Mouse (Mus musculus) right cerebral cortex, postnatal 4 days (tissue): ENCODE data around the gene Mllt1.
A peak's percentile ranks its signal among the peaks of the same experiment; 100 is the strongest.

Source experiments
- DNase-seq: peaks from one replicate; pipeline ENCODE4 v3.0.0-alpha.2; 2022

The Mllt1 gene

GRCm38 (mm10) chr17:56935363-56936131 is at the start of gene Mllt1:
Gene Mllt1, minus strand, starts transcription at chr17:56935415.
- peak; percentile 99 for DNase-seq

- no peak for DNase-seq
Observed at GRCm38 (mm10) chr17:56984886-56985285, 49.7 kb upstream of the Mllt1 start.

- DNase-seq = no peak
Observed at GRCm38 (mm10) chr17:56982013-56982412, 46.8 kb upstream of the Mllt1 start, which contains the start of gene Acer1. Gene Acer1, minus strand, starts transcription at chr17:56982126.

GRCm38 (mm10) chr17:56981049-56981448 is 45.8 kb upstream of the Mllt1 start:
- DNase-seq = no peak

- no peak for DNase-seq
Observed at GRCm38 (mm10) chr17:56979524-56979923, 44.3 kb upstream of the Mllt1 start.

GRCm38 (mm10) chr17:56976531-56977390 is 41.5 kb upstream of the Mllt1 start:
- no peak for DNase-seq

- no peak for DNase-seq
Observed at GRCm38 (mm10) chr17:56975391-56975790, 40.2 kb upstream of the Mllt1 start.

- no peak for DNase-seq
Observed at GRCm38 (mm10) chr17:56974708-56975240, 39.6 kb upstream of the Mllt1 start.

- no peak for DNase-seq
Observed at GRCm38 (mm10) chr17:56973956-56974707, 38.9 kb upstream of the Mllt1 start.

GRCm38 (mm10) chr17:56970081-56970480 is 34.9 kb upstream of the Mllt1 start:
- DNase-seq = no peak

GRCm38 (mm10) chr17:56969321-56969720 is 34.1 kb upstream of the Mllt1 start:
- DNase-seq = no peak

- no peak for DNase-seq
Observed at GRCm38 (mm10) chr17:56963646-56964045, 28.4 kb upstream of the Mllt1 start.

GRCm38 (mm10) chr17:56962642-56963405 is 27.6 kb upstream of the Mllt1 start:
- DNase-seq = no peak

- DNase-seq = no peak
Observed at GRCm38 (mm10) chr17:56961880-56962279, 26.7 kb upstream of the Mllt1 start.

- no peak for DNase-seq
Observed at GRCm38 (mm10) chr17:56958667-56959066, 23.5 kb upstream of the Mllt1 start.

- no peak for DNase-seq
Observed at GRCm38 (mm10) chr17:56957763-56958429, 22.7 kb upstream of the Mllt1 start.

GRCm38 (mm10) chr17:56954871-56955270 is 19.7 kb upstream of the Mllt1 start:
- DNase-seq = no peak

GRCm38 (mm10) chr17:56952639-56953038 is 17.4 kb upstream of the Mllt1 start:
- DNase-seq = no peak

- DNase-seq = peak; percentile 22
Observed at GRCm38 (mm10) chr17:56950915-56951314, 15.7 kb upstream of the Mllt1 start.

- DNase-seq = no peak
Observed at GRCm38 (mm10) chr17:56938751-56939150, 3.5 kb upstream of the Mllt1 start.

- DNase-seq = no peak
Observed at GRCm38 (mm10) chr17:56936731-56937130, 1.5 kb upstream of the Mllt1 start.
